Mouse (Mus musculus): Measurements from ENCODE around the gene Tnrc18.
A peak's percentile ranks its signal among the peaks of the same experiment; 100 is the strongest.

The Tnrc18 gene

GRCm38 (mm10) chr5:142822286-142823095 lies 5.0 kb upstream of the Tnrc18 start:
- no peak for DNase-seq

DNA sequence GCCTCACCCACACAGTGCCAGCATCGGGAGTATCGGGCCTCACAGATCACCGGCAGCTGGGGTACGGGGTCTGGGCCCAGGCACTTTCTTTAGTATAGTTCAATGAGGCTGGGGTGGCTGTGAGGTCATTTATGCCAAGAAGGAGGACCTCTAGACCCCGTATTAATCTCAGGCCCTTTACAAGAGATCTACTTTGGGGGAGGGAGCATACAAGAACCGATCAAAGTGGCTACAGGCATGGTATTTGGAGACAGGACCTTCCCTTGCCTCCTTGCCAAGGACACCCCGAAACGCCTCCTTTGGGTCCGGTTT lies 4.5 kb upstream of the Tnrc18 start:
- no peak for DNase-seq

GRCm38 (mm10) chr5:142821266-142821973 lies 4.0 kb upstream of the Tnrc18 start:
- DNase-seq: peak; percentile 18

DNA sequence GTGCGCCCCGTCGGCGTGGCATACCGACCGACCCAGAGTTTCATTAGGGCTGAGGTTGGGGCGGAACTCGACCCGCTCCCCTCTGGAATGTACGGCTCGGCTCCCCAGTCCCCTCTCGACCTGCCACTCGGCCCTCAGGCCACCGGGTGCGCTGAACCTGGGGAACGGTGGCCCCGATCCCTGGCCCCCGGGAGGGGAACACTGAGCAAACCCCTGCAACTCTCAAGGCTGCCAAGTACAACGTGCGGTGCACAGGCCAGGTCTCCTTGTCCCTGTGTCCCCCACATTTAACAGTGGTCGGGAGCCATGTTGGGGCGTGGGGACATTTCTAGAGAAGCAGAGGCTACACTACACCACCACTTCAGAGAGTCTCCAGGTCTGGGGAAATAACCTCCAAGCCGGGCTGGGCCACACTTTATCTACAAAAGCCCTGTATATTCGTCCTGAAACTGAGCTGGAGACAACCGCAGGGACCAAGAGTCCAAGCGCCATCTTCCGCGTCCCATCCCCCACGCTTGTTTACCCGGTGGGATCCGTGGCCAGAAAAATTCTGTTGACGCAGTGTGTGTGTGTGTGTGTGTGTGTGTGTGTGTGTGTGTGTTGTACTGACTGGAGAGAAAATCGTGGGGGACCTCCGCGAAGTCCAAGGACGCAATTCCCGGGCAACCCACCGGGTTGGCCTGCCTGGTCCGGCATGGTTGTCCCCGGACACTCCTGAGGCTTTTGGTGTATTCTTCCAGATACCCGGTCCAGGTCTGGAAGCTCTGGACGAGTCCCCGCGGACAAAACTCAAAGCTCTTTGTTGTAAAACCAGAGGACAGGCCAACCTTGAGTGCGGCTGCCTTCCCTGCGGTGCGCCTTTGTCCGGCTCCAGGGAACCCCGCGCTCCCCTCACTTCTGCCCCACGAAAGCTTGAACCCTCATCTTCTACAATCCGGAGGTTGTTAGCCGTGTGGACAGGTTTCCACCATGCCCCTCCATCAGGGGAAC lies 3.1 kb upstream of the Tnrc18 start:
- peak; percentile 10 for DNase-seq

DNA sequence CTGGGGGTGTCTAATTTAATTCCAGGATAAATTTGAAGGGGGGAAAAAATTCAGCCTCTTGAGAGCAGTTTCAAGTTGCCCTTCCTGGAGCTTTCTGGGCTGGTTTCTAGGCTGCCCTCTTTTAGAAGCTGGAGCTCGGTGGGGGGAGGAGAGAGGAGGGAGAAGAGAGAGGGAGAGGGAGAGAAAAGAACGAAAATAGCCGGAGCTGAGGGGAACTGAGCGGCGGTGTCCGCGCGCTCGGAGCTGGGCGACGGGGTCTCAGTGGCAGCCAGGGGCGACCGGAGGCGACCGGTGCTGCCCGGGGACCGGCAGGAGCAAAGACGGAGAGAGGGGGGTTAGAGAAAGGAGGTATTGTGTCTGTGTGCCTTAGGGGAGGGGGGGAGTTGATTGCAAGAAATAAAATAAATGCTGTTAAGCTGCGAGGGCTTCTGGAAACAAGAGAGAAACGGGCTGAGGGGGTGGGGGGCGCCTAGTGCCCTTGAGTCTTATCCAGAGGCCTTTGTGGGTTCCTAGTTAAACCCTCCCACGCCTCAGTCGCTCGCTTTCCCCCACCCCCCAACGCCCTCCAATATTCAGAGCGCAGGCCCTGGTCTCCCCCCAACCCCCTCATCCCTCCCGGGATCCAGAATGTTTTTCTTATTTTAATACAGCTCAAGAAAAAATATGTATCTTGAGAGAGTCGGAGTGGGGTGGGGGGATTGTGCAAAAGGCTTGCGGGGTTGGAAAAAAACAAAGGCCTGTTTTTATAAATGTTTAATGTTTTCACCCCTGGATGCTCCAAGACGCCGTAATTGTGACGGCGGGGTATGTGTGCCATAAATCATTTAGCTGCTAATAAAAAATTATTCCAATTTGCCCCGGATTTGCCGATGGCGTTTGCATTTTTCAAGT lies 2.2 kb upstream of the Tnrc18 start:
- peak; percentile 11 for DNase-seq

DNA sequence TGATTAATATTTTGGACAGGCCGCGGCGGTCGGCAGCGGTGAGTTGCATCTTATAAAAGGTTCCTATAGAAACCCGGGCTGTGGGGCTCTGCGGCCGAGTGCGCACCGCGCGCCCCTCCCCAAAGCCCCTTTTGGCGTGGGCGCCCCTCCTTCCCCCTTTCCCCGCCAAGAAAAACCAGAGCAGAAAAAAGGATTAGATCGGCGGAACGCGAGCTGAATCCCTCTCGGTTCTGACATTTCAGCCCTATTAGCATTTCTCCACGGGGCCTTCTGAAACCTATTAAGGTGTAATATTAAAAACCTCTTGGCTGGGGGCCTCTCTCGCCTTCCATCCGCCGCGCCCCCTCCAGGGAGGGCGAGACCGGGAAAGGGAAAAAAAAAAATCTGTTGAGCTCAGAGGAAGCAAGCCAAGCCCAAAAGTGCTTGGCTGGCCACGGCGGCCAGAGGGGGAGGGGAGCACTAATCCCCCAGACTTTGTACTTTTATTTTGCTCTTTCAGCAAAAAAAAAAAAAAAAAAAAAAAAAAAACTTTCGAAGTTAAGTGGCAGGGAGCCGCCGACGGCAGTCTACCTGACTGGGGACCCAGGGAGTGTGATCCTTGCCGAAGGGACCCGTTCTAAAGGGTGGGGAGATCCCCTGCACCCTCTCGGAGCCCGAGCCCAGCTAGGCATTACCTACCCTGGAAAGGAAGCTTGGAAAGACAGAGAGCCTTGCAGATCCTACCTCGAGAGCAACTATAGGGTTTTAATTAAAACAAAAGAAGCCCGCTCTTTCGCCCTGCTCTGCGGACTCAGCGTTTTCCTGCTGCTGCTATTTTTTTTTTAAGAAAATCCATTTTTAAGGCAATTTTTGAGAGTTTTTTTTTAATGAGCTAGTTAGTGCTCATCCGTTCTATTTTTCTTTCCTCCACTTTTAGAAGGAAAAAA lies 1.2 kb upstream of the Tnrc18 start:
- peak; percentile 14 for DNase-seq

DNA sequence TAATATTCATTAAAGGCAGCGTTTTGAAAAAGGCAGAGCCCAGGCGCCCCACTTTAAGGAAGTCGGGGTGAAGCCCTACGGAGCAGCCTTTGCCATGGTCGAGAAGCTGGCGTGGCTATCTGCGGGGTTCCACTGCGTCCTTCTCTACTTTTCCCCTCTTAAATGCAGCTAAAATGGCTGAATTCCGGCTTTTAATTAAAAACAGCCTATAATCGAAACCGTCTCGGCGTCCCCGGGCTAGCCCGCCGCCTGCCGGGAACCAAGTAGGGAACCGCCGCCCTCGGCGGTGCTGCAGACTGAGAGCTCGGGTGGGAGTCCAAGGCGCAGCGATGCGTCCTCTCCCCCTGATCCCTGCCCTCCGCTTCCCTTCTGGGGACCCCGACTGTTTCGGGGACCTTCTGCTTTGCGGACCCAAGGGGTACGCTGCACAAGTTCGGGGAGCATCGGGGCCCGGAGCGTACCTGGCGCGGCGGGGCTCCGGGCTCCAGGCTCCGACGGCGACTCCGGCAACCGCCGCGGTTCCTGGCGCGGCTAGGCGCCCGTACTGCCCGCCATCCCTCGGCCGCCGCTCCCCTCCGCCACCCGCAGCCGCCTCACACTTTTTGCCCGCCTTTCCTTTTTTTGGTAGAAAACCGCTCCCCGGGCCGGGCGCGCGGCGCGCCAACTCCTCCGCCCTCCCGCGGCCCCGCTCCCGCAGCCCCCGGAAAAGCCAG lies 495 bp downstream of the Tnrc18 start:
- peak; percentile 52 for DNase-seq

DNA sequence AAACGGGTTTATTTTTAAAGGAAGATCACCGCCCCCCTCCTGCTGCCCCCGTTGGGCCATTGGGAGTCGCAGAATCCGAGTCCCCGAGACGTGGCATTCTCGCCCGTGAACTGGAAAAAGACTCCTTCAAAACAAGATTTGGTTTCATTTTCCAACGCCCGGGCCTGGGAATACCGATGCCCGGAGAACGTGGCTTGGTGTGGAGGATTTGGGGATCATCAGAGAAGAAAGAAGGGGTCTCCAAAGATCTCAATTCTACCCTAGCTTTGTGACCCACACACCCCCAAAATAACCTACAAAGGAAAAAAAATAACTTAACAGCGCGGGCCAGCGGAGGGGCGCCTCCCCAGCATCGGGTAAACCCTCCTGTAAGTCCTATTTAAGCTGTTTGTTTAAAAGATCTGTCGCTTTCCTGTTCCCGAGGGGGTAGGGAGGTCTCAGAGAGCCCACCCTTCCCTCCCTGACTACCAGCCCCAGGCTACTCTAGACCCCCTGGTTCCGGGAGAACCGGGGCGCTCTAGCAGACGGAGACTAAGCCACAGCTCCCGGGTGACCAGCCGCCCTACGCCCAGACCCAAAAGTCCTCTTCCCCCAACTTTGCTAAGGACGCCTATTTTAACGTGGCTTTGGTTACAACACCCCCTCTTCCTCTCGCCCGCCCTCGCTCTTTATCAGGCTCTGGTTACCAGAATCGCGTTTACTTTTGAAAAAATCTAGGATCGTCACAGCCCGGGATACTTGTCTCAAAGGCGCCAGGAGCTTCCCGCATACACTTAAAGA lies 1.2 kb downstream of the Tnrc18 start:
- peak; percentile 6 for DNase-seq

- peak; percentile 11 for DNase-seq
Measured at GRCm38 (mm10) chr5:142815421-142816001, 2.0 kb downstream of the Tnrc18 start.

- DNase-seq: peak; percentile 18
Measured at GRCm38 (mm10) chr5:142814711-142815420, 2.6 kb downstream of the Tnrc18 start.

- peak; percentile 9 for DNase-seq
Measured at GRCm38 (mm10) chr5:142814161-142814651, 3.3 kb downstream of the Tnrc18 start.

- DNase-seq: no peak
Measured at GRCm38 (mm10) chr5:142813722-142814111, 3.7 kb downstream of the Tnrc18 start.

GRCm38 (mm10) chr5:142812976-142813721 lies 4.3 kb downstream of the Tnrc18 start:
- DNase-seq: no peak

DNA sequence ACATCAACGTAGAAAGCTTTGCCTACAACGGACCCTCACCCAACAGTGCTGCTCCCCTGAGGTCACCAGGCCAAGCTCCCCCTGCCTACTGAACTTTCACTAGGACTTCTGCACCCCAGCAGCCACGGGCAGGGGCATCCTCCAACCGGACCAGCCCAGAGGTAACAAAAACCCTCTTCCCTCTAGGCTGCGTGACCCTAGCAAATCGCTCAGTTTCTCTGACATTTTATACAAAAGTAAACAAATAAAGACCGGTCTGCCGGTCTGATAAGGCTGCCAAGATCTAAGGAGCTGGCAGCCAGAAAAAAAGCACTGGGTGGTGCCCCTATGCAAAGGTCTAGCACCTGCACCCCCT lies 4.9 kb downstream of the Tnrc18 start:
- DNase-seq: no peak

DNA sequence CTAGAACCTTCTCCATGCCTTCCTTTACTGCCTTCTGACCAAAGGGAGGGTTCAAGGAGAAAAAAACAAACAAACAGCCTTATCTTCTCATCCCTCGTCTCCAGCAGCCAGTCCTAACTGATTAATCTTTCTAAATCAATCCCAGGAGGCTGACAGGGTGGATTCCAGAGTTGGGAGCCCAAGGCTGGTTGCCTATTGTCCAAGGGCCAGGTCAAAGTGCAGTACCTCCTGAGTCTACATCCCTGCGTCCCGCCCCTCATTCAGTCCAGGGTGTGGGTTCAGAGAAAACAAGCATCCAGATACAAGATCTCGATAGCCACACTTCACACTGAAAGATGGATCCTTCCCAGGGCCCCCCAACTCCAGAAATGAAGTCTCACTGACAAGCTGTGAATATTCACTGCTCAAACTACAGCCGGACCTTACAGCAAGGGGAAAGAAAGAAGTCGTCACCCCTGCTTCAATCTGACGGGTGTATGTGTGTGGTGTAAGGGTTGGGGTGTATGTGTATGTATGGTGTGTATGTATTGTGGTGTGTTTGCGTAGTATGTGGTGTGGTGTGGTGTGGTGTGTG lies 5.5 kb downstream of the Tnrc18 start:
- DNase-seq: no peak

DNA sequence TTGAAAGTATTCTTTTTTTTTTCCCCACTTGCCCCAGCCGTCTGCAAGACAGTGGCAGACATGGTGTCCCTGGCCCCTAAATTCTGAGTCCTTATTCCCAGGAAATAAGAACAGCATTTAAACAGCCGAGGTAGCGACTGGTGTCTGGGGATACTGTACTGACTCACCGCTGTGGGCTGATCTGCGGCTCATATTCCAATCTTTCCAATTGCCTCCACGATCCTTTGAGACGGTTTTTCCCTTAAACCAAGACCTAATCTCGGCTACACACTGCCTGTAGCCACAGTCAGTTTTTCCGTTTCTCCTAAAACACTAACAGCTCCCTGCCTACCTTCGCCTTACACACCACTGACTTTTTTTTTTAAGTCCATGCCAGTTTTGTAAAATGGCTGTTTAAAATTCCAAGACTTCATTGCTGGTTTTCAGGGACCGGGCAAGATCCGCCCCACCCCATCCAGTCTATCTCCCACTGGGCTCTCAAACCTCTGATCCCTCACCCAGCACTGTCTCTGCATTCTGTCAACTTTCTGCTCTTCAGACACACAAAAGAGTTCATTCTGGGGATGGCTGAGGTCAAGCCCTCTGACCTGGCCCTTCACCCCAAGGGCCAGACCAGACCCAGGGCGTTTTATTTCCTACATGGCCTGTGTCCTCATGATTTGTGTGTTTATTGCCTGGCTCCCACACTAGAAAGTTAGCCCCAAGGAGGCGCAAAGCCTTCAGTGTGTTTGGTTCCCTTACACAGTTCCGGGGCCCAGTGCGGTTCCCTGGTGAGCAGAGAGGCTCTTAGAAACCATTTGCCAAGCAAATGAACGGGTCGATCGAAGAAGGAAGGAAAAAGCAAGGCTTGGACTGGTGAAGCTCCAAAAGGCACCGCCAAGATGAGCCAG lies 6.5 kb downstream of the Tnrc18 start:
- DNase-seq: no peak
